Mouse (Mus musculus) C2C12 (cell line): ENCODE data around the gene Ubr1. TPM values are rescaled to one million over a fixed set of nuclear protein-coding genes. Genes with fewer than 3 reads are reported as not detected.

ENCODE experiments used
- H3K27me3 ChIP-seq: one replicate; pipeline ENCODE4 v1.6.1; 2011; ENCODE audit not compliant: control insufficient read depth, insufficient read depth, insufficient read length
- H3K36me3 ChIP-seq: one replicate; pipeline ENCODE4 v1.6.1; 2011; ENCODE audit not compliant: control insufficient read depth, insufficient read depth
- H3K4me3 ChIP-seq: one replicate; pipeline ENCODE4 v1.5.1; 2011; ENCODE audit warnings: mild to moderate bottlenecking, control low read depth; ENCODE audit not compliant: poor library complexity, insufficient read depth, severe bottlenecking
- H3K79me2 ChIP-seq: one replicate; pipeline ENCODE4 v1.6.1; 2011; ENCODE audit not compliant: control insufficient read depth, insufficient read depth
- H3K79me3 ChIP-seq: one replicate; pipeline ENCODE4 v1.6.1; 2011; ENCODE audit warnings: low read depth, control low read depth
- H3ac ChIP-seq: one replicate; pipeline ENCODE3; 2011; ENCODE audit warnings: low read depth; ENCODE audit not compliant: control insufficient read depth, insufficient read length
- CEBPB ChIP-seq: IDR thresholded peaks from one replicate; pipeline ENCODE4 v1.6.1; 2011; ENCODE audit warnings: low read depth, mild to moderate bottlenecking, control low read depth, moderate library complexity
- CTCF ChIP-seq: IDR thresholded peaks from one replicate; pipeline ENCODE4 v1.5.1; 2011; ENCODE audit not compliant: control insufficient read depth, insufficient read depth, insufficient read length
- FOSL1 ChIP-seq: IDR thresholded peaks from one replicate; pipeline ENCODE4 v1.8.0; 2011; ENCODE audit warnings: mild to moderate bottlenecking, low read length; ENCODE audit not compliant: poor library complexity, insufficient read depth, severe bottlenecking
- MAX ChIP-seq: IDR thresholded peaks from one replicate; pipeline ENCODE4 v1.6.1; 2011; ENCODE audit warnings: mild to moderate bottlenecking, control low read depth
- MYOD1 ChIP-seq: IDR thresholded peaks from one replicate; pipeline ENCODE4 v1.6.1; 2011; ENCODE audit warnings: low read depth; ENCODE audit not compliant: control insufficient read depth, insufficient read length
- MYOG ChIP-seq: IDR thresholded peaks from one replicate; pipeline ENCODE4 v1.6.1; 2011; ENCODE audit not compliant: control insufficient read depth, insufficient read length; ENCODE audit errors: extremely low read depth
- USF1 ChIP-seq: IDR thresholded peaks from one replicate; pipeline ENCODE4 v1.6.1; 2011; ENCODE audit warnings: low read depth, mild to moderate bottlenecking, control low read depth, moderate library complexity
- polyA plus RNA-seq: library from polyadenylated mRNA; unstranded; fragments of >200 nt; fragmentation: generic; extraction: Trizol; gene quantifications from one replicate; pipeline ENCODE4 v1.2.1, GENCODE M21; 2012; ENCODE audit warnings: missing spikeins

Ubr1 gene
- polyA plus RNA-seq, 1 experiment, result 5.6 TPM

DNA sequence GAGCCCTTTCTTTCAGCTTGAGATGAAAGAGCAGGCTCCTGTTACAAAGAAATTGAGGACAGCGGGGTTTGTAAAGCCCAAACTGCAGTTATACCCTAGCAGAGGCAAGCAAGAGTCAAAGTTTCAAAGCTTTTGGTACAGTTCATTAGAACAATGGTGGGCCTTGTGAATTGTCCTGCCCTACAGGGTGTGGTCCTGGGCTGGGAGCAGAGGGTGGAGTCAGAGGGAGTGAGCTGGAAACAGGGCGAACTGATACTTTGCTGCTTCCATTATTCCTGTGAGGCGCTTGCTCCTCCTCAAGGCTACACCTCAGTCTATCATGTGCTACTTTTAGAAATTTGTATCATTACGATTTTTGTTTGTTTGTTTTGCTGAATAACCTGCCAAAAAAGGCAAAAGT, 20.7 kb upstream of the Ubr1 start:
- no peaks in the 10 kb centered on the region for H3K79me2 ChIP-seq
- H3K36me3 ChIP-seq, result peaks cover 12% of the 10 kb centered on the region

DNA sequence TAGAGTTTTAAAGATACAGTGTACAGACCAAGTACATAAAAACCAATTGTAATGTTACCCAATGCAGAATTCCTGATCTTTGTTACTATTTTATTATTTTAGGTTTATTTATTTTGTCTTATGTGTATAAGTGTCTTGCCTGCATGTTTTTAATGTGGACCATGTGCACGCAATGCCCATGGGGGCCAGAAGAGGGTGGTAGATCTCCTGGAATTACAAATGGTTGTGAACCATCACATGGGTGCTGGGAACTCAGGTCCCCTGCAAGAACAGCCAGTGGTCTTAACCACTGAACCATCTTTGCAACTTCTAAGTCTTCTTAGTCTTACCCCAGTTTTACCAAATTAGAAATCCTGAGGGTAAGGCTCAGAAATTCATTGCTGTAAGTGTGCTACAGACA, 14.7 kb upstream of the Ubr1 start:
- no peaks in the 10 kb centered on the region for H3K79me3 ChIP-seq
- TF ChIP-seq MYOD1, result no peak
- TF ChIP-seq CTCF, result no peak
- TF ChIP-seq FOSL1, result no peak
- no peak for TF ChIP-seq MYOG
- no peak for TF ChIP-seq MAX
- TF ChIP-seq CEBPB, result no peak
- TF ChIP-seq USF1, result no peak

More for the DNA sequence above, 20.7 kb upstream of the Ubr1 start:
- Histone ChIP-seq H3K27me3 (no peaks in the 10 kb centered on the region), H3ac (no peak overlapping the region), H3K4me3 (no peak overlapping the region), H3K79me3 (no peaks in the 10 kb centered on the region)
- no peak for TF ChIP-seq MAX
- no peak for TF ChIP-seq CEBPB
- no peak for TF ChIP-seq FOSL1
- no peak for TF ChIP-seq USF1
- no peak for TF ChIP-seq CTCF
- no peak for TF ChIP-seq MYOD1

DNA sequence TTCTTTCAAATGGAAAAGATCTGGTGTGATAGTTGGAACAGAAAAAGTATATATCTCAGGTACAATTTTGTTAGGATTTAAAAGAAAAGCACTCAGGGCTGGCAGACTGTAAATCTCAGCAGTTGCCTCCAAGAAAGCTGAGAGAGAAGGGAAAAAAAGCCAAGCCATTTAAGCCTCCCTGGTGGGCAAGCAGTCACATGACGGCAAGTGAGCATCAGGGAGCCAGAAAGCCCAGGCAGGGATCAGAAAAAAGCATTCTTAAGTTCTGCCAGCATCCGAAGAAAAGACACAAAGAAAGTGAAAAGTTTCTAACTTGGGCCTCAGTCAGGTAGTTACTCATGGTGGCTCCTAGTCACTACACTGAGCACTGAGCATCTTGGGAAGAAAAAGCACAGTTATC, 13.1 kb upstream of the Ubr1 start:
- no peaks in the 10 kb centered on the region for H3K27me3 ChIP-seq
- no peaks in the 10 kb centered on the region for H3K79me2 ChIP-seq
- H3K36me3 ChIP-seq, result no peaks in the 10 kb centered on the region
- H3ac ChIP-seq, result no peak overlapping the region
- H3K79me3 ChIP-seq, result no peaks in the 10 kb centered on the region
- no peak for TF ChIP-seq MYOG
- TF ChIP-seq FOSL1, result no peak
- TF ChIP-seq CTCF, result no peak
- TF ChIP-seq MAX, result no peak
- no peak for TF ChIP-seq CEBPB
- no peak for TF ChIP-seq USF1
- TF ChIP-seq MYOD1, result no peak
- H3K4me3 ChIP-seq, result no peak overlapping the region

More for the DNA sequence above, 14.7 kb upstream of the Ubr1 start:
- Histone ChIP-seq H3K4me3 (no peak overlapping the region), H3K79me2 (no peaks in the 10 kb centered on the region), H3K27me3 (no peaks in the 10 kb centered on the region), H3K36me3 (peaks cover 2% of the 10 kb centered on the region), H3ac (no peak overlapping the region)

DNA sequence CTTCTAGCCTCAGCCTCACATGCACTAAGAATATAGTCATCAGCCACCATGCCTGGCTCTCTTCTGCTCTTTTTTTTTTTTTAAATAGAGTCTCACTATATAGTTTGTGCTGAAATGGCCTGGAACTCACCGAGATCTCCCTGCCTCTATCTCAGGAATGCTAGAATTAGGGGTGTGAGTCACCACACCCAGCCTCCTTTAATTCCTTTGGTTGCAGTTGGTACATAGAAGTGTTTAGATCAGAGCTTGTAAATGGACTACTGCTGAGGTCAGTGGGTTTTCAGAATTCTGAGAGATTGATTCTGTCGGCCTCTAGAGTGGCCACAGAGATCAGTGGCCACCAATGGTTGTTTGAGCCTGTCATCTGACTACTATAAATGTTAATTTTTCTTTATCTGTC, 10.3 kb upstream of the Ubr1 start:
- Histone ChIP-seq H3ac (no peak overlapping the region), H3K79me2 (peaks cover 6% of the 10 kb centered on the region), H3K36me3 (no peaks in the 10 kb centered on the region), H3K27me3 (no peaks in the 10 kb centered on the region), H3K4me3 (no peak overlapping the region), H3K79me3 (no peaks in the 10 kb centered on the region)
- TF ChIP-seq MAX (no peak), MYOG (no peak), USF1 (peak; percentile 16), CEBPB (peak; percentile 23), MYOD1 (no peak), FOSL1 (peak; percentile 40), CTCF (no peak)

DNA sequence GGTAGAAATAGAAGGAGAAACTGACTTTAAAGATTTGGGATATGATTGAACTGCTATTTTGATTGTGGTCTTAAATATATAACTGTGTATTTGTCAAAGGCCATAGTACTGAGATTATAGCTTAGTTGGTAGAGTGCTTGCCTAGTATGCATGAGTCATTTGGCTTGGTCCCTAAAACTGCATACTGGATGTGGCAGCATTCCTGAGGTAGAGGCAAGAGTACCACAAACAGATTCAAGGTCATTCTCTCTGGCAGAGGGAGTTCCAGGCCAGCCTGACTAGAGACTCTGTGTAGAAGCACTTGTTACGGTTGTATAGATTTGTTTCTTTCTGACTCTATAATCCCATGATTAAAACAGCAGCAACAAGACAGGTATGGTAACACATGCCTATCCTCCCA, 9.3 kb upstream of the Ubr1 start:
- peaks cover 6% of the 10 kb centered on the region for H3K79me2 ChIP-seq
- H3K79me3 ChIP-seq, result no peaks in the 10 kb centered on the region
- H3K4me3 ChIP-seq, result no peak overlapping the region

DNA sequence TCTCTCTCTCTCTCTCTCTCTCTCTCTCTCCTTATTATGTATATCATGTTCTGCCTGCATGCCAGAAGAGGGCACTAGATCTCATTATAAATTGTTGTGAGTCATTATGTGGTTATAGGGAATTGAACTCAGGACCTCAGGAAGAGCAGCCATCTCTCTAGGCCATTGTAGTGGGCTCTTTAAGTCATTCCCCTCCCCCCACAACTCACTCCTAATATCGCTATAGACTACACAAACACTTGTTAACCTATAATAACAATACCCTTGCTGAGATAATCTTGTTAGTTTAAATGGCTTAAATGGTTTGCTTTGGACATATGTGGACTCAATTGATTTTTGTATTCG, 8.2 kb upstream of the Ubr1 start:
- H3ac ChIP-seq, result no peak overlapping the region
- no peak overlapping the region for H3K4me3 ChIP-seq
- TF ChIP-seq MYOG (no peak), USF1 (no peak), MYOD1 (no peak), FOSL1 (no peak), CEBPB (no peak), MAX (no peak), CTCF (no peak)
- H3K36me3 ChIP-seq, result no peaks in the 10 kb centered on the region
- H3K79me3 ChIP-seq, result no peaks in the 10 kb centered on the region
- H3K27me3 ChIP-seq, result no peaks in the 10 kb centered on the region
- peaks cover 6% of the 10 kb centered on the region for H3K79me2 ChIP-seq

More for the DNA sequence above, 9.3 kb upstream of the Ubr1 start:
- peak; percentile 55 for TF ChIP-seq FOSL1
- no peak for TF ChIP-seq MAX
- H3K36me3 ChIP-seq, result no peaks in the 10 kb centered on the region
- no peak overlapping the region for H3ac ChIP-seq
- H3K27me3 ChIP-seq, result no peaks in the 10 kb centered on the region
